Mouse (Mus musculus): ENCODE measurements around the gene Zmynd10.
"Not testable (repeated sequence)": the region's sequence is repeated elsewhere in the genome, so short reads cannot be mapped to it uniquely, and the experiment has no call there.

Zmynd10 gene

DNA sequence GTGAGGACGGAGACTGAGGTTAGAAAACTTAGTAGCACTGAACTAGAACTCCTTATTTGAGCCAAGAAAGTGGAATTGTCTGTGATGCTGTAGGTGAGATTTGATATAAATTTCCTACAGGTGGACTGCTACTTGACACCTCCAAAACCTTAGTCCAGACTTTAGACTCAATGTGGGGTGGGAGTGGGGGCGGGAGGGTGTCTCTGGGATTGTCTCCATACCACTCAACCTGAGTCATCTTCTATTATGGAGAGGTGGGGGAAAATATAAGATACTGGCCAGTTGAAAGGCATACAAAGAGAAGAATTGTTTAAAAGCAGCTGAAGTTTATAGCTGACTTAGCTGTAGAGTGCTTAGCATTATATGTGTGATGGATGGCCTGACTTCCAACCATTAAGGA lies 8.6 kb downstream of the Zmynd10 start:
- no peak for DNase-seq (ENCODE audit: low spot score)

- no peak for DNase-seq (ENCODE audit: low spot score)
Measured at GRCm38 (mm10) chr9:107556346-107556745, 9.2 kb downstream of the Zmynd10 start.

DNA sequence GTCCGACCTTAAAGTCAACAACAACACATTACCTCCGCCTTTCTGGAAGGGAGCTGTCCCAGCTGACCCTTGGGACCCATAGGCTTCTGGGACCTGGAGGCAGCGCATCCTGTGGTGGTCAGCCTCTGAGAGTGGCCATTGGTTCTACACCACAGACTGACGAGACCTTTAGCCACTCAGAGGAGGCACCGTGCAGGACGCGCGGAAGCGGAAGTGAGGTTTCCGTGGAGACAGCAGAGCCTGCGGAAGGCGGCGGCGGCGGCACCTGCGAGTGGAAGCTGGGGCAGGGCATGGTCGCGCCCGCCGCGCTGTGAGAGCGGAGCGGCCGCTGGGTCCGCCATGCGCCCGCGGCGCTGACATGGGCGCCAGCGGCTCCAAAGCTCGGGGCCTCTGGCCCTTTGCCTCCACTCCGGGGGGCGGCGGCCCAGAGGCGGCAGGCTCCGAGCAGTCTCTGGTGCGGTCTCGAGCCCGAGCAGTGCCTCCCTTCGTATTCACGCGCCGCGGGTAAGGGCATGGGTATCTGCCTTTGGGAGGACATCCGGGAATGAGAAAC lies 16.0 kb downstream of the Zmynd10 start, which contains the start of gene Tusc2:
Gene Tusc2, plus strand, starts transcription at position 227 of the 553 bp plus-strand sequence.
- DNase-seq (ENCODE audit: low spot score) = peak; percentile 92

GRCm38 (mm10) chr9:107565556-107565955 lies 18.5 kb downstream of the Zmynd10 start:
- DNase-seq (ENCODE audit: low spot score) = not testable (repeated sequence)

DNA sequence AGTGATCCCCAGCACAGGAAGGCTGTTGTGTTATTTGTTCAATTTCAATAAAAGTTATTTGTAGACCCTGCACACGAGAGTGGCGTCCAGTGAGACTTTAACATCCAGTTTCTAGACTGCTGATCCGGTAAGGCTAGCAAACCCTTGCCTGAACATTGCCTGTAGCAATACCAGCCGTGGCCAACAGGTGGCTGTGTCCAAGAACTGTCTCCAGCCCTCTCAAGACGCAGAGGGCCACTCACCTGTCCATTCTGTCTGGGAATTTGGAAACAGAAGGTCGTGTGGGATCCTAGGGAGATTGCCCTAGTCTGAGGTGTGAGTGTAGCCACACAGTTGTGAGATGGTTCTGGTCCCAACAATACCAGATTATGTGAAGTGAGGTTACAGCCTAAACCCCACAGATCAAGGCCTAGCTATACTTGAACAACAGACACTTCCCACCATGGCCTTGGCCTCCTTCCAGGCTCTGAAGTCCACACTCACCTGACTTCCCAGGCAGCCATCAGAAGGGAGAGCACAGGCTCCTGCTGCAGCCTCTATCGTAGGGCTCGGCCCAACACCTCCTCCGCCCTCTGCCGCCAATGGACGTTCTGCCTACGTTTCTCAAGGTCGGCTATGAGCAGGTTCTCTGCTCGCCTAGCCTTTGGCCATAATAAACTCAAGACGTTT lies 19.1 kb downstream of the Zmynd10 start:
- DNase-seq (ENCODE audit: low spot score) = peak; percentile 53

DNA sequence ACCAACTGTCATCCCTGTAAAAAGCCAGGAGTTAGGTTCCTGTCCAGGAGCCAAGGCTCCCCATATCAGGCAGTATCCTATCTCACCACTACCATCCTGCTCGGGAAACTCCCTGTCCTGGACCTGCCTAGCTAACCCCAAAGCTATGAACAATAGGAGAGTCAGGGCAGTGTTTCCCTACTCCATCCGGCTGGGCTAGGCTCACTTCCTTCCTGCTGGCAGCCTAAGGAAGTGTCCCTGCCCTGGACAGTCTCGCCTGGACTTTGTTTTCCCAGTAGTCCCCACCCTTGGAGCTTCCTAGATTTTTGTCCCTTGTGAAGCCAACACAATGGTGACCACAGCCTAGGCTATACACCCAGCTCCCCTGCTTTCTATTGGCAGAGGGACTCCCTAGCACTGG lies 19.8 kb downstream of the Zmynd10 start:
- no peak for DNase-seq (ENCODE audit: low spot score)

- DNase-seq (ENCODE audit: low spot score) = no peak
Measured at GRCm38 (mm10) chr9:107567702-107568319, 20.7 kb downstream of the Zmynd10 start, which contains the start of gene Hyal2. Gene Hyal2, plus strand, starts transcription at chr9:107567945.

- DNase-seq (ENCODE audit: low spot score) = peak; percentile 72
Measured at GRCm38 (mm10) chr9:107568331-107569261, 21.5 kb downstream of the Zmynd10 start.

DNA sequence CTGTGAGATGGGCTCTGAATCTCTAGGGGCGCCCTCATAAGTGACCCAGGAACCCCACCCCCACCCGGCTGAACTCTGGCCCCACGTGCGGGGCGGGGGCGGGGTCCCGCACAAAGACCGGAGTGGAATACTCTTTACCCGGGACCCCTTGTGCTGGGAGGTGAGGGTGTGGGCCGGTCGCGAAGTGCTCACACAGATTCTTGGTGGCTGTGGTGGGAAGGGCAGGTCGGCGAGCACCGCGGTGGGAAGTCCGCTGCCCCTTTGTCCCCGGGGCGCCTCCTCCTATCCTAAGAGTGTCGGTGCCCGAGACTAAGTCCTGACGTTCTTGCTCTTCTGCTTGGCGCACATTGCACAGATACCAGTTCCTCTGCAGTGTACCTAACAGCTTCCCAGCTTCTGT lies 22.2 kb downstream of the Zmynd10 start:
- DNase-seq (ENCODE audit: low spot score) = no peak

- no peak for DNase-seq (ENCODE audit: low spot score)
Measured at GRCm38 (mm10) chr9:107570016-107570415, 22.9 kb downstream of the Zmynd10 start.

GRCm38 (mm10) chr9:107570845-107571244 lies 23.7 kb downstream of the Zmynd10 start:
- no peak for DNase-seq (ENCODE audit: low spot score)

DNA sequence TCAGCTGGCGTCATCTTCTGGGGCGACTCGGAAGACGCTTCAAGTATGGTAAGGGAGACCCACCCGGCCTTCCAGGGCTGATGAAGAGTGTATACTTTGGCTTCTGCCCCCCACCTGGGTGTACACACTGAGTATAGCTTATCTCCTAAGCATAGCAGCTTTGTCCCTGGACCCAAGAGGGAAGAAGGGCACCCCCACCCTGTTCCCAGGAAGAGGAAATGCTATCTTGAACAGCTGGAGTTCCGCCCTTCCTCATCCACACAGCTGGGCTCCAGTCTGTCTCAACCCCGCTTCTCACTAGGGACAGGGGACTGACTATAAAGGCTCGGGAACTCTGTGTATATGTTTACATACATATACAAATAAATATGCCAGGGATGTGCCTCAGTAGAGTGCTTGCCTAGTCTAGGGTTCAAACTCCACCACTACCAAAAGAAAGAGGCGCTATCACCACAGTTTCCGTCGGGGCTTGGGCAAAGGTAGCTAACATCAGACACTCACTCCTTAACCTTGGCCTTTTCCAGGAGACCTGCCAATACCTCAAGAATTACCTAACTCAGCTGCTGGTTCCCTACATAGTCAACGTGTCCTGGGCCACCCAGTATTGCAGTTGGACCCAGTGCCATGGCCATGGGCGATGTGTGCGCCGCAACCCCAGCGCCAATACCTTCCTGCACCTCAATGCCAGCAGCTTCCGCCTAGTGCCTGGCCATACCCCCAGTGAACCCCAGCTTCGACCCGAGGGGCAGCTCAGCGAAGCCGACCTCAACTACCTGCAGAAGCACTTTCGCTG lies 24.6 kb downstream of the Zmynd10 start:
- DNase-seq (ENCODE audit: low spot score) = no peak

DNA sequence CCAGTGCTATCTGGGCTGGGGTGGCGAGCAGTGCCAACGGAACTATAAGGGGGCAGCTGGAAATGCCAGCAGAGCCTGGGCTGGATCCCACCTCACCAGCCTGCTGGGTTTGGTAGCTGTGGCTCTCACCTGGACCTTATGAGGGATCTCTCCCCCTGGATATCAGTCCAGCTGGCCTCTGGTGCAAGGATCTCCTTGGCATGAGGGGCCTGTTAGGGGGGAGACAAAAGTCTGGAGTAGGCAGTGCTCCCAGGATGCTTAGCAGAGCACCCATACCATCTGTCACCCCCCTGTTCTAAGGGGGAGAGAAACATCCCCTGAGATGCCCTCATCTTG lies 25.2 kb downstream of the Zmynd10 start:
- no peak for DNase-seq (ENCODE audit: low spot score)

GRCm38 (mm10) chr9:107573774-107574173 lies 26.7 kb downstream of the Zmynd10 start:
- DNase-seq (ENCODE audit: low spot score) = not testable (repeated sequence)

- DNase-seq (ENCODE audit: low spot score) = no peak
Measured at GRCm38 (mm10) chr9:107575579-107576356, 28.7 kb downstream of the Zmynd10 start.

- DNase-seq (ENCODE audit: low spot score) = no peak
Measured at GRCm38 (mm10) chr9:107576357-107577107, 29.4 kb downstream of the Zmynd10 start, which contains the start of gene Hyal1. Gene Hyal1, plus strand, starts transcription at chr9:107576927.

- no peak for DNase-seq (ENCODE audit: low spot score)
Measured at GRCm38 (mm10) chr9:107577871-107578270, 30.8 kb downstream of the Zmynd10 start.

DNA sequence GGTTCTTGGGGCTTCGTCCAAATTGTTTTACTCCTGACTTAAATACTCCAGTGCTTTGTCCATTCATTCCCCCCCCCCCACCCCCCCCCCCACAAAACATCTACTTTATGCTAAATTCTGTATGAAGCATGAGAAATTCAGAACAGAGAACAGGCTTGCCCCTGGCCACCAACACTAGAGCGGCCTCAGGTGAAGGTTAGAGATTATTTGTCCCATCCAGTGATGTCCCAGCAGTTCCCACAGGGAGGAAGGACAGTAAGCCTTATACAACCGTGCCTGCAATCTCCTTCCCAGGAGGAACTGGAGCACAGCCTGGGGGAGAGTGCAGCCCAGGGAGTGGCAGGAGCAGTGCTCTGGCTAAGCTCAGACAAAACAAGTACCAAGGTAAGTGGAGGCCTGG lies 31.5 kb downstream of the Zmynd10 start, which contains the start of gene Naa80:
Gene Naa80, plus strand, starts transcription at position 301 of the 400 bp plus-strand sequence.
- DNase-seq (ENCODE audit: low spot score) = no peak

DNA sequence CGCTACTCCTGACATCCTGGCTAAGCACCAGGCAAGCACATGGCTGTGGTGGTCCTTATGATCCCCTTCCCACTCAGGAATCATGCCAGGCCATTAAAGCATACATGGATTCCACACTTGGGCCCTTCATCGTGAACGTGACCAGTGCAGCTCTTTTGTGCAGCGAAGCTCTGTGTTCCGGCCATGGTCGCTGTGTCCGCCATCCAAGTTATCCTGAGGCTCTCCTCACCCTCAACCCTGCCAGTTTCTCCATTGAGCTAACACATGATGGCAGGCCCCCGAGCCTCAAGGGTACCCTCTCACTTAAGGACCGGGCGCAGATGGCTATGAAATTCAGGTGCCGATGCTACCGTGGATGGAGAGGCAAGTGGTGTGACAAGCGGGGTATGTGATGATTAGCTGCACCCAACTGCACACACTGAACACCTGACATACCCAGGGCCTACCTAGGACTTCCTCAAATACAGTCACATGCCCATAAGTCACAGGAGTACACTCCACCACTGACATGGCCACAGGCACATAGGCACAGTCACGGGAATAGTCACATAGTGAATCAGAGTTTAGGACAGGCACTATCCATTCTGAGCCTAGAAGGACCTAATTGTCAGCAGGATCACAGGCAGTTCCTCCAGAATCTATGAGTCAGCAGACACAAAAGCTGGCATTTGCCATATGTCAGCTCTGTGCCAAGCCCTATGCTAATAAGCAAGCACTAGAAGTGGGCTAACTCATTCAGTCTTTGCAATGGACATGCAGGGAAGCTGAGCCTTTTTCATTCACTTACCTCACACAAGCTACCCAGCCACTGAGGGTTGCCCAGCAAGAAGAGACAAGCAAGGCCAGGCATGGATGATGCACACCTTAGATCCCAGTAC lies 32.2 kb downstream of the Zmynd10 start:
- DNase-seq (ENCODE audit: low spot score) = no peak

Data from T-cell, adult 2 months (primary cell).